Mouse (Mus musculus) neural tube, embryonic 14.5 days (tissue): ENCODE results near the gene Enkur. TPM values are rescaled to one million over a fixed set of nuclear protein-coding genes. Genes with fewer than 3 reads are reported as not detected.

Experiments used
- ATAC-seq: fragments of 200-750 bp; cut with Nextera tagmentation; 2 replicates; pipeline ENCODE4 v1.8.0; 2017; ENCODE audit warnings: low read depth, mild to moderate bottlenecking, moderate TSS enrichment, moderate library complexity
- H3K27ac ChIP-seq: fragments of 300-500 bp; sonication (generic); 2 replicates; pipeline ENCODE4 v1.5.1; 2014; ENCODE audit warnings: low read depth, mild to moderate bottlenecking, control low read depth, low read length, moderate library complexity, mixed read lengths
- H3K27me3 ChIP-seq: fragments of 300-500 bp; sonication (generic); 2 replicates; pipeline ENCODE4 v1.6.1; 2014; ENCODE audit warnings: low read length; ENCODE audit not compliant: control insufficient read depth, insufficient read depth
- H3K36me3 ChIP-seq: fragments of 300-500 bp; sonication (generic); 2 replicates; pipeline ENCODE4 v1.6.1; 2014; ENCODE audit warnings: low read length, mixed read lengths; ENCODE audit not compliant: control insufficient read depth, insufficient read depth
- H3K4me1 ChIP-seq: fragments of 300-500 bp; sonication (generic); 2 replicates; pipeline ENCODE4 v1.6.1; 2014; ENCODE audit warnings: low read length; ENCODE audit not compliant: control insufficient read depth, insufficient read depth
- H3K4me2 ChIP-seq: fragments of 300-500 bp; sonication (generic); 2 replicates; pipeline ENCODE4 v1.6.1; 2014; ENCODE audit warnings: mild to moderate bottlenecking, low read depth, low read length, control low read depth
- H3K4me3 ChIP-seq: fragments of 300-500 bp; sonication (generic); 2 replicates; pipeline ENCODE4 v1.5.1; 2014; ENCODE audit warnings: low read depth, low read length, control low read depth, mixed read lengths
- H3K9ac ChIP-seq: fragments of 300-500 bp; sonication (generic); replicated peaks from 2 replicates; pipeline ENCODE4 v1.6.1; 2014; ENCODE audit warnings: low read depth, mild to moderate bottlenecking, control low read depth, low read length, mixed read lengths
- H3K9me3 ChIP-seq: fragments of 300-500 bp; sonication (generic); 2 replicates; pipeline ENCODE4 v1.6.1; 2016; ENCODE audit warnings: low read length; ENCODE audit not compliant: control insufficient read depth
- WGBS: fragments of 180-500 bp; shearing (Covaris S2); extraction: QIAGEN DNeasy Blood & Tissue Kit; methylation state at CpG from one replicate; pipeline ENCODE4 v1.1.7; 2014; 5-methylcytosine and 5-hydroxymethylcytosine counted together
- polyA plus RNA-seq: library from polyadenylated mRNA; unstranded; fragments of >200 nt; fragmentation: Nextera tagmentation; extraction: Ambion mirVana; gene quantifications from 2 replicates; pipeline ENCODE4 v1.2.1, GENCODE M21; 2014

Enkur gene
- polyA plus RNA-seq, 1 experiment from 2014 or later: 6.3 TPM

GRCm38 (mm10) chr2:21164296-21164695 is 40.9 kb downstream of the Enkur start:
- no peak for ATAC-seq
- no peaks in the 10 kb centered on the region for H3K9me3 ChIP-seq
- no peaks in the 10 kb centered on the region for H3K36me3 ChIP-seq
- H3K27ac ChIP-seq: no peak overlapping the region
- H3K4me3 ChIP-seq: no peak overlapping the region
- H3K4me1 ChIP-seq: no peaks in the 10 kb centered on the region
- WGBS: 74% methylated on average over 8 of the region's 8 CpGs
- no peak overlapping the region for H3K4me2 ChIP-seq
- H3K9ac ChIP-seq: no peak overlapping the region
- H3K27me3 ChIP-seq: no peaks in the 10 kb centered on the region

GRCm38 (mm10) chr2:21153469-21153868 is 51.7 kb downstream of the Enkur start:
- no peaks in the 10 kb centered on the region for H3K27me3 ChIP-seq
- ATAC-seq: no peak
- no peaks in the 10 kb centered on the region for H3K36me3 ChIP-seq
- H3K4me1 ChIP-seq: no peaks in the 10 kb centered on the region
- H3K9me3 ChIP-seq: no peaks in the 10 kb centered on the region
- no peak overlapping the region for H3K4me2 ChIP-seq
- no peak overlapping the region for H3K4me3 ChIP-seq
- WGBS: 91% methylated on average over 3 of the region's 3 CpGs
- H3K27ac ChIP-seq: no peak overlapping the region
- H3K9ac ChIP-seq: no peak overlapping the region

GRCm38 (mm10) chr2:21147169-21147568 is 58.0 kb downstream of the Enkur start:
- Histone ChIP-seq H3K36me3 (no peaks in the 10 kb centered on the region), H3K9me3 (no peaks in the 10 kb centered on the region), H3K27ac (no peak overlapping the region), H3K4me3 (no peak overlapping the region), H3K9ac (no peak overlapping the region), H3K4me2 (no peak overlapping the region), H3K27me3 (no peaks in the 10 kb centered on the region), H3K4me1 (peaks cover 2% of the 10 kb centered on the region; the same call in 1 of the 2 replicates)
- 73% methylated on average over 4 of the region's 4 CpGs for WGBS
- no peak for ATAC-seq

GRCm38 (mm10) chr2:21146486-21146885 is 58.7 kb downstream of the Enkur start:
- Histone ChIP-seq H3K36me3 (no peaks in the 10 kb centered on the region), H3K4me2 (no peak overlapping the region), H3K4me3 (no peak overlapping the region), H3K9ac (no peak overlapping the region), H3K4me1 (peaks cover 2% of the 10 kb centered on the region; the same call in 1 of the 2 replicates), H3K9me3 (no peaks in the 10 kb centered on the region), H3K27ac (no peak overlapping the region), H3K27me3 (no peaks in the 10 kb centered on the region)
- WGBS: 90% methylated on average over 6 of the region's 6 CpGs
- ATAC-seq: no peak

DNA sequence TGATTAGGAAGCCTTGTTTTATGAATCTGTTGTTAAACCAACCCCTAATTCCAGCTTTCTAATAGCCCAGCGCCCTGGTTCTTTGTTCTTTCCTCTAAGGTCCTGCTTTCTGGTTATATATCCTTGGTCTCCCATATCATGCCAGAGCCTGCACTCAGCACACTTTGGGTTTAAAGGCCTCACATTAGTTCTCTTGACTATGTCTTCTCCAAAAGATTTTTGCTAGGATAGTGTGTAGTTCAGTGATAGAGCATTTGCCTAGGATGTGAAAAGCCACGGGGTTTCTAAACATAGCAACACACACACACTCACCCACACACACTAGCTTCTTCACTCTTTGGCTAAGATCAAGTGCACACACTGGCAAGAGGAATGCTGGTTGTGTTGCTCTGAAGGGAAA is 62.5 kb downstream of the Enkur start:
- peak overlapping the region; percentile 82 for H3K9ac ChIP-seq
- H3K27ac ChIP-seq: peak overlapping the region; percentile 92
- no peaks in the 10 kb centered on the region for H3K36me3 ChIP-seq
- no peaks in the 10 kb centered on the region for H3K9me3 ChIP-seq
- H3K4me2 ChIP-seq: peak overlapping the region; percentile 93
- H3K4me1 ChIP-seq: peaks cover 2% of the 10 kb centered on the region; the same call in 1 of the 2 replicates
- 12% methylated on average over 2 of the region's 2 CpGs for WGBS
- H3K27me3 ChIP-seq: no peaks in the 10 kb centered on the region
- peak; percentile 47 for ATAC-seq
- H3K4me3 ChIP-seq: peak overlapping the region; percentile 59

GRCm38 (mm10) chr2:21142204-21142580 is 63.0 kb downstream of the Enkur start:
- ATAC-seq: peak; percentile 76; the same call in 1 of the 2 replicates
- under 1% methylated on average over 15 of the region's 15 CpGs for WGBS
- Histone ChIP-seq H3K4me2 (peak overlapping the region; percentile 93), H3K36me3 (no peaks in the 10 kb centered on the region), H3K4me3 (peak overlapping the region; percentile 59), H3K9ac (peak overlapping the region; percentile 82), H3K27me3 (no peaks in the 10 kb centered on the region), H3K9me3 (no peaks in the 10 kb centered on the region), H3K4me1 (peaks cover 2% of the 10 kb centered on the region; the same call in 1 of the 2 replicates), H3K27ac (peak overlapping the region; percentile 92)

DNA sequence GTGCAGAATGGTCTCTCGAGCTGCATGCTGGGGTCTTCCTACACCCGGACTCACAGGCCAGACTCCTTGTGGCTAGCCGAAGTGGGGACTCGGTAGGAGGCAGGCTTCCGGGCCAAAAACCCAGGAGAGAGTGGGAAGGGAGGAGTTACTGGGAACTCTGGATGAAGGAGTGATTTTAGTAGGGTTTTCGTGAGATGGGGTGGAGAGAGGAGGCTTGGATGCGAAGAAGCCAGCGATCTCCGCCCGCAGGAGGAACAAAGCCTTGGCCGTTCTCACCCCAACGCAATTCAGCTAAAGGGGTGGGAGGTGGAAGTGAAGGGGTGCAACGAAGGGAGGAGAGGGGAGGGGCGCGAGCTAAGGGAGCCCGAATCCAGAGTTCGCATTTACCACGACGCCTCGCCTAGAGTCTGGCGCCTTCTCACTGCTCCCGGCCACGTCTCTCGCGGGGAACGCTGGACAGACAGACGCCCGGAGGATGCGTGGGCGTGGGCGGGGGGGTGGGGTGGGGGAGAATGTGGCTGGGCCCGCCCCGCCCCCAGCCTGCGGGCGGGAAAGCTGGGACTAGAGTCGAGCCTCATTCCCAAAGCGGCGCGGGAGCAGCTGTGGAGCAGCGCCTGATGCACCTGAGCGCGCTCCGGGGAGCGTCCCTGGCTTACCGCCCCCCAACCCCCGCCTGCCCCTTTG is 63.5 kb downstream of the Enkur start:
- no peaks in the 10 kb centered on the region for H3K27me3 ChIP-seq
- peak overlapping the region; percentile 93 for H3K4me2 ChIP-seq
- H3K4me1 ChIP-seq: peaks cover 2% of the 10 kb centered on the region; the same call in 1 of the 2 replicates
- no peaks in the 10 kb centered on the region for H3K36me3 ChIP-seq
- peak overlapping the region; percentile 92 for H3K27ac ChIP-seq
- peak overlapping the region; percentile 82 for H3K9ac ChIP-seq
- WGBS: under 1% methylated on average over 44 of the region's 46 CpGs
- ATAC-seq: peak; percentile 90
- H3K4me3 ChIP-seq: peak overlapping the region; percentile 59
- no peaks in the 10 kb centered on the region for H3K9me3 ChIP-seq

DNA sequence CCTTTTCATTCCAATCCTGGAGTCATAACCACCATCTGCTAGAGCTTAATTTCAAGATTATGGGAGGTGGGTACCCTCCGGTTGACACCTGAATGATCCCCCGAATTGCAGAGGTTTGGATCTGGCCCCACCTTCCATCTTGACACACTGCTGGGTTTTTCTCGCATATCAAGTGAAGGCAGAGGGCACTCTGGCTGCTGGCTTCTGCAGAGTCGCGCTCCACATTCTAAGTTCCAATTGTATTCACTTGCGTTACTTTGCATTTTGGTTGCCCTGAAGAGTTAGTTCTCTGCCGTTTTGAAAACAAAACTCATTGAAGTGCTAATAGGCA is 64.0 kb downstream of the Enkur start:
- Histone ChIP-seq H3K4me1 (peaks cover 2% of the 10 kb centered on the region; the same call in 1 of the 2 replicates), H3K4me2 (peak overlapping the region; percentile 93), H3K9ac (peak overlapping the region; percentile 82), H3K27me3 (no peaks in the 10 kb centered on the region), H3K4me3 (peak overlapping the region; percentile 59), H3K9me3 (no peaks in the 10 kb centered on the region), H3K36me3 (no peaks in the 10 kb centered on the region), H3K27ac (peak overlapping the region; percentile 92)
- peak; percentile 3; the same call in 1 of the 2 replicates for ATAC-seq
- 13% methylated on average over 7 of the region's 7 CpGs for WGBS
